Mouse (Mus musculus) myocyte (in vitro differentiated cells): ENCODE data around the gene Gpr33. TPM values are rescaled to one million over a fixed set of nuclear protein-coding genes. Genes with fewer than 3 reads are reported as not detected.

Source experiments
- H3K27me3 ChIP-seq: one replicate; pipeline ENCODE4 v1.6.1; 2011; ENCODE audit not compliant: control insufficient read depth, insufficient read depth, insufficient read length
- H3K36me3 ChIP-seq: one replicate; pipeline ENCODE4 v1.6.1; 2011; ENCODE audit not compliant: control insufficient read depth, insufficient read depth
- H3K4me2 ChIP-seq: one replicate; pipeline ENCODE4 v1.6.1; 2011; ENCODE audit warnings: low read depth, control low read depth
- H3K4me3 ChIP-seq: one replicate; pipeline ENCODE4 v1.5.1; 2011; ENCODE audit warnings: mild to moderate bottlenecking, control low read depth, moderate library complexity
- H3K79me2 ChIP-seq: one replicate; pipeline ENCODE4 v1.6.1; 2011; ENCODE audit not compliant: control insufficient read depth, insufficient read depth
- H3ac ChIP-seq: one replicate; pipeline ENCODE4 v1.6.1; 2011; ENCODE audit not compliant: control insufficient read depth, insufficient read length
- CEBPB ChIP-seq: IDR thresholded peaks from 2 replicates; pipeline ENCODE4 v1.6.1; 2011; ENCODE audit warnings: mild to moderate bottlenecking, moderate library complexity; ENCODE audit not compliant: poor library complexity, insufficient read depth, severe bottlenecking
- E2F4 ChIP-seq: IDR thresholded peaks from one replicate; pipeline ENCODE4 v1.6.1; 2011; ENCODE audit warnings: mild to moderate bottlenecking, control low read depth, moderate library complexity; ENCODE audit not compliant: insufficient read depth
- MAX ChIP-seq: IDR thresholded peaks from one replicate; pipeline ENCODE4 v1.6.1; 2011; ENCODE audit warnings: low read depth, mild to moderate bottlenecking, control low read depth
- MYOD1 ChIP-seq, 3 experiments: IDR thresholded peaks; one replicate each; pipeline ENCODE4 v1.6.1; 2011; ENCODE audit warnings: control low read depth in 2 of 3, low read depth in 2 of 3, mild to moderate bottlenecking in 2 of 3, moderate library complexity in 1 of 3; ENCODE audit not compliant: insufficient read length in 2 of 3, control insufficient read depth in 1 of 3
- MYOG ChIP-seq, 3 experiments: IDR thresholded peaks; one replicate each; pipeline ENCODE4 v1.6.1; 2011; ENCODE audit warnings: control low read depth in 2 of 3, low read depth in 2 of 3, mild to moderate bottlenecking in 2 of 3; ENCODE audit not compliant: insufficient read length in 2 of 3, control insufficient read depth in 1 of 3, insufficient read depth in 1 of 3
- POLR2A ChIP-seq: IDR thresholded peaks from one replicate; pipeline ENCODE4 v1.6.1; 2011; ENCODE audit warnings: low read depth, mild to moderate bottlenecking, control low read depth, moderate library complexity; ENCODE audit not compliant: insufficient read length
- POLR2AphosphoS2 ChIP-seq: IDR thresholded peaks from one replicate; pipeline ENCODE4 v1.6.1; 2011; ENCODE audit warnings: low read depth, control low read depth; ENCODE audit not compliant: insufficient read length
- REST ChIP-seq: IDR thresholded peaks from one replicate; pipeline ENCODE4 v1.6.1; 2011; ENCODE audit warnings: mild to moderate bottlenecking, control low read depth, moderate library complexity; ENCODE audit not compliant: insufficient read depth, insufficient read length
- SRF ChIP-seq: IDR thresholded peaks from one replicate; pipeline ENCODE4 v1.6.1; 2011; ENCODE audit warnings: low read depth; ENCODE audit not compliant: control insufficient read depth, insufficient read length
- TCF12 ChIP-seq: IDR thresholded peaks from one replicate; pipeline ENCODE4 v1.6.1; 2011; ENCODE audit warnings: mild to moderate bottlenecking, control low read depth; ENCODE audit not compliant: poor library complexity, insufficient read depth, severe bottlenecking
- TCF3 ChIP-seq: IDR thresholded peaks from one replicate; pipeline ENCODE4 v1.6.1; 2011; ENCODE audit warnings: low read depth, control low read depth; ENCODE audit not compliant: insufficient read length
- USF1 ChIP-seq: IDR thresholded peaks from one replicate; pipeline ENCODE4 v1.6.1; 2011; ENCODE audit warnings: low read depth, mild to moderate bottlenecking, control low read depth, moderate library complexity
- polyA plus RNA-seq: library from polyadenylated mRNA; unstranded; fragments of >200 nt; fragmentation: generic; extraction: Trizol; gene quantifications from one replicate; pipeline ENCODE4 v1.2.1, GENCODE M21; 2012; ENCODE audit warnings: missing spikeins

The Gpr33 gene
- polyA plus RNA-seq, 1 experiment, result not detected

DNA sequence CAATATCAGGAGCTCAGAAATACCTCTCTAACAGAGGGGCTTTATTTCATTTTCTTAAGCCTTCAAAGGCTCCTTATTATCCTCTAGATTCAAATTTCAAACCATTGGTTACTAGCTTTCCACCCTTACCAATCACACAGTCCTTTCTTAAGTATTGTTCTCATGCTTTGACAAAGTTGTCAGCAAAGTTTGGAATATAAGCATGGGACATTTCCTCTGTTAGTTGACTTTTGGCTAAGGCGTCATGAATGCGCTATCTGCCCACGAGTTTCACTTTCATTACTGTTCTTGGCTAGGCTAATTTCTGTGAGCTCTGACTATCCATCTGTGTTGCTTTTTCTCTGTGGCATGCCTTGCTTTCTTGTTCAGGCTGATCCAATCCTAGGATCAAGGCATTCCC, 25.1 kb downstream of the Gpr33 start:
- no peak overlapping the region for H3K4me2 ChIP-seq
- H3K36me3 ChIP-seq, result no peaks in the 10 kb centered on the region
- H3K27me3 ChIP-seq, result no peaks in the 10 kb centered on the region

DNA sequence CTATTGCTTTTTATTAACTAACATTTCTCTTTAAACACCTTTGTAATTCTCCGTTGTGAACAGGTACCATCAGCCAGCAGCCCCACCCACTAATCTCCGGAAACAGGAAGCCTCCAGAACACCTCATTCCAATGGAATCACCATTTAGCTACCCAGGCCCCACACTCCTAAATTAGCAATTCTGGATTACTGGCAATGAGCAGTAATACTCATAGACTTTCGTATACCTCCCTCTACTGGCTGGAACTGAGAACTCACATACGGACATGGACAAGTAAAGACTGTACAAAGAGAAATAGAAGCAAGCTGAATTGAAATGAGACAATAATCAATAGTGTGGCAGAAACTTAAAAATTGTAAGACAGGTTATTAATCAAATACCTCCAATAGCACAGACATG, 26.3 kb downstream of the Gpr33 start:
- H3K4me2 ChIP-seq, result peak overlapping the region; percentile 19
- no peaks in the 10 kb centered on the region for H3K27me3 ChIP-seq
- no peak overlapping the region for H3ac ChIP-seq
- TF ChIP-seq USF1 (no peak), MAX (no peak), SRF (no peak), REST (no peak), CEBPB (no peak), MYOD1 (IDR thresholded peaks at IDR 0.05; ENCODE audit: control insufficient read depth in 1 of 3, insufficient read length in 2 of 3, low read depth in 2 of 3) (no peak), POLR2AphosphoS2 (no peak), TCF3 (no peak), E2F4 (no peak), POLR2A (no peak), MYOG (IDR thresholded peaks at IDR 0.05; ENCODE audit: control insufficient read depth in 1 of 3, insufficient read depth in 1 of 3, insufficient read length in 2 of 3, low read depth in 2 of 3) (no peak), TCF12 (no peak)
- no peaks in the 10 kb centered on the region for H3K79me2 ChIP-seq
- H3K36me3 ChIP-seq, result no peaks in the 10 kb centered on the region
- H3K4me3 ChIP-seq, result no peak overlapping the region

More for the DNA sequence above, 25.1 kb downstream of the Gpr33 start:
- Histone ChIP-seq H3K79me2 (no peaks in the 10 kb centered on the region), H3K4me3 (no peak overlapping the region), H3ac (no peak overlapping the region)
- TF ChIP-seq MYOG (IDR thresholded peaks at IDR 0.05; ENCODE audit: control insufficient read depth in 1 of 3, insufficient read depth in 1 of 3, insufficient read length in 2 of 3, low read depth in 2 of 3) (no peak), REST (no peak), E2F4 (no peak), USF1 (no peak), CEBPB (no peak), POLR2A (no peak), TCF12 (no peak), MAX (no peak), SRF (no peak), MYOD1 (IDR thresholded peaks at IDR 0.05; ENCODE audit: control insufficient read depth in 1 of 3, insufficient read length in 2 of 3, low read depth in 2 of 3) (no peak), POLR2AphosphoS2 (no peak), TCF3 (no peak)

DNA sequence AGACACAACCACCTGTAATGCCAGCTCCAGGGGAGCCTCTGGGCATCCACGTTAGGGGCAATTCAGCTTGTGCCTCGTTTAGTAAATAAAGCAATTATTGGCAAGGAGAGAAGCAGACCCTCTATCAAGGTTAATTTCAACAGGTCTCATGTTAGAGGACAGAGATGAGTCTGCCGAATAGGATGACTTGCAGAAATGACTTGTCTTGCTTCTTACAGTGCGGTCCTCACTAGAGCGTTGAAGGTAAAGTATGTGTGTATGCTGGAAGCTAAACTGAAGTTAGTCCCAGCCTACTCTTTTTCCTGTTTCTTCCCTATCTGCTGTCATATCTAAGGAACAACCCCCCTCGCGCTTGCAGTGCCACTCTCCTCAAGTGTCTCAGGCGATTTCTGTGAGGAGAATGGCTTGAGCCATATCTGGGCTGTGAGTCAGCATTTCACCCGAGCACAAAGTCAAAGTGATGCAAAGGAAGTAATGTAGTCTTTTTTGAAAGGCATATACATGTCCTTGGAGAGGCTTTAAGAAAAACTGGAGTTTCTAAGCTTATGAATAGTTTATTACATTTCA, 29.4 kb downstream of the Gpr33 start:
- Histone ChIP-seq H3K27me3 (no peaks in the 10 kb centered on the region), H3K36me3 (no peaks in the 10 kb centered on the region), H3K4me3 (no peak overlapping the region), H3ac (no peak overlapping the region), H3K4me2 (no peak overlapping the region), H3K79me2 (no peaks in the 10 kb centered on the region)
- TF ChIP-seq TCF12 (no peak), SRF (no peak), MAX (no peak)

DNA sequence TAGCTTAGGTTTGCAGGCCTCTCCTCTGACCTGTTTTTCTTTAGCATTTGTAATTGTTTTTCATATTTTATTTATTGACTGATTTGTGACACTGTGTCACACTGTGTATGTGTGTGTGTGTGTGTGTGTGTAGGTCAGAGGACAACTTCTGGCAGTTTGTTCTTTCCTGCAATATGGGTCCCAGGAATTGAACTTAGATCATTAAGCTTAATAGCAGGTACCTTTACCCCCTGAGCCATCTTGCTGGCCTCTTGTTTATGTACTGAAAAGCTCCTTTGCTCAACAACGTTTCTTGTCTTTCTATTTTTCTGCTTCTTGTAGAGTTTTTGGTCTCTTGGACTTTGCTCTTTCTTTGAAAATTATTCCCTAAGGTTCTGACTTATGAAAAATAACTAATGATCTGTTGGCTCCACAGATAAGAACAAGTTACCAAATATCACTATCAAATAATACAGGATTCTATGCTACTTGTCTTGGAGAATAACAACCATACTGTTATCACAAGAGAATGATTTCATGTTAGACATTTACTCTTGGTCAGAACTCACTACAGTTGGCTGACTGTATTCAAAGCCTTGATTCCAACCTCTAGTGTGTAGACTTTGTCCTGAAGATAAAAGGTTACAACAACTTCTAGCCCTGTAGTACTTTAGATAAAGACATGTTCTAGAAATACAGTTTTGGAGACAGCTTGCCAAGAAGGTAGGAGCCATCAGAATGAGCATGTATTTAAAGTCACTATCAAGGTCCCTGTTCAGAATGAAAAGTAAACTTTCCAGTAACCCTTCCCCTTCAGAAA, 31.9 kb downstream of the Gpr33 start:
- no peak overlapping the region for H3K4me3 ChIP-seq
- H3ac ChIP-seq, result no peak overlapping the region
- H3K4me2 ChIP-seq, result no peak overlapping the region
- TF ChIP-seq SRF (no peak), E2F4 (no peak), POLR2A (no peak), CEBPB (no peak), TCF3 (no peak), POLR2AphosphoS2 (no peak), MAX (no peak), MYOG (IDR thresholded peaks at IDR 0.05; ENCODE audit: control insufficient read depth in 1 of 3, insufficient read depth in 1 of 3, insufficient read length in 2 of 3, low read depth in 2 of 3) (no peak), REST (no peak), USF1 (no peak), MYOD1 (IDR thresholded peaks at IDR 0.05; ENCODE audit: control insufficient read depth in 1 of 3, insufficient read length in 2 of 3, low read depth in 2 of 3) (no peak), TCF12 (no peak)
- no peaks in the 10 kb centered on the region for H3K79me2 ChIP-seq
- H3K27me3 ChIP-seq, result no peaks in the 10 kb centered on the region
- no peaks in the 10 kb centered on the region for H3K36me3 ChIP-seq

DNA sequence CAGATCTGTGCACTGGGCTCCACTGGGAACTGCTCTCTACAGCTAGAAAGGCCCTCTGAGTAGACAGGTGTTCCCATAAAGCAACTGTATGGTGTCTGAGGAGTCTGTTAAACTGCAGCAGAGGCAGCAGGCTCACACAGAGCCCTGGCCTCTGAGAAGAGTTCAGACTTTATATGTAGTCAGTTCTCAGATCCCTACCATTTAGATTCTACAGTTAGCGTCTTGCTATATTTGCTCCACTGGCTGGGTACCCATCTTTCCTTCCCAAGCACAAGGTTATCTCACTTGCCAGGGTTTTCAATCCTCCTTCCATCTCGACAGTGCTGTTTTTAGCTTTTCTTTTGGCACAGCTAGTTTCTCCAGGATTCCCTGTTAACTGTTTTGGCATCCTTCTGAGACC, 37.2 kb downstream of the Gpr33 start:
- no peak overlapping the region for H3K4me2 ChIP-seq
- H3K4me3 ChIP-seq, result no peak overlapping the region
- TF ChIP-seq POLR2AphosphoS2, result no peak
- no peak for TF ChIP-seq E2F4
- TF ChIP-seq TCF12, result no peak
- no peak for TF ChIP-seq CEBPB
- no peak for TF ChIP-seq TCF3
- TF ChIP-seq MAX, result no peak
- TF ChIP-seq SRF, result no peak
- no peak for TF ChIP-seq REST
- no peak for TF ChIP-seq MYOG (IDR thresholded peaks at IDR 0.05; ENCODE audit: control insufficient read depth in 1 of 3, insufficient read depth in 1 of 3, insufficient read length in 2 of 3, low read depth in 2 of 3)
- TF ChIP-seq POLR2A, result no peak
- no peak for TF ChIP-seq MYOD1 (IDR thresholded peaks at IDR 0.05; ENCODE audit: control insufficient read depth in 1 of 3, insufficient read length in 2 of 3, low read depth in 2 of 3)
- TF ChIP-seq USF1, result no peak
- H3K36me3 ChIP-seq, result no peaks in the 10 kb centered on the region
- no peak overlapping the region for H3ac ChIP-seq
- no peaks in the 10 kb centered on the region for H3K27me3 ChIP-seq
- H3K79me2 ChIP-seq, result no peaks in the 10 kb centered on the region
